Mouse (Mus musculus) monocyte, adult 5-6 weeks (primary cell): ENCODE measurements around the gene Sinhcaf. TPM values are rescaled to one million over a fixed set of nuclear protein-coding genes. Genes with fewer than 3 reads are reported as not detected.
"Not testable (repeated sequence)": the region's sequence is repeated elsewhere in the genome, so short reads cannot be mapped to it uniquely, and the experiment has no call there.

Experiments used
- ATAC-seq: fragments of 153-309, 156-312 bp; replicated peaks from 2 replicates; pipeline ENCODE4 v1.8.0; 2017; ENCODE audit warnings: mild to moderate bottlenecking; ENCODE audit not compliant: low TSS enrichment, insufficient number of reproducible peaks, severe bottlenecking, poor library complexity, low FRiP score
- total RNA-seq: library from RNA; stranded (forward); fragments of 200-1000, 200-491, 200-594 nt; gene quantifications from 3 replicates; pipeline ENCODE4 v1.2.3, GENCODE M21; 2017

The Sinhcaf gene
- total RNA-seq, result 34.2 to 42.2 TPM (median 38.3 TPM) in 3 replicates

- peak; percentile 72 for ATAC-seq
These were observed at the start of gene Sinhcaf for GRCm38 (mm10) chr6:148946409-148946742. Gene Sinhcaf, minus strand, starts transcription at chr6:148946467.

- ATAC-seq, result 0 out of 2 replicates have a peak, but pooled peaks have one; percentile 17
These were observed 48.2 kb upstream of the Sinhcaf start for GRCm38 (mm10) chr6:148994327-148994999.

GRCm38 (mm10) chr6:148993117-148994077 lies 47.1 kb upstream of the Sinhcaf start:
- no peak for ATAC-seq

- no peak for ATAC-seq
These were observed 46.3 kb upstream of the Sinhcaf start for GRCm38 (mm10) chr6:148992373-148993116.

GRCm38 (mm10) chr6:148991660-148992372 lies 45.5 kb upstream of the Sinhcaf start:
- ATAC-seq, result no peak

- ATAC-seq, result not testable (repeated sequence)
These were observed 43.7 kb upstream of the Sinhcaf start for GRCm38 (mm10) chr6:148989792-148990491.

GRCm38 (mm10) chr6:148986003-148986402 lies 39.7 kb upstream of the Sinhcaf start:
- ATAC-seq, result peak; percentile 93

- no peak for ATAC-seq
These were observed 34.2 kb upstream of the Sinhcaf start for GRCm38 (mm10) chr6:148980495-148980894.

GRCm38 (mm10) chr6:148975096-148975495 lies 28.8 kb upstream of the Sinhcaf start:
- ATAC-seq, result no peak

- ATAC-seq, result no peak
These were observed 26.6 kb upstream of the Sinhcaf start for GRCm38 (mm10) chr6:148972891-148973290.

GRCm38 (mm10) chr6:148972059-148972848 lies 26.0 kb upstream of the Sinhcaf start:
- ATAC-seq, result no peak

- ATAC-seq, result no peak
These were observed 25.2 kb upstream of the Sinhcaf start for GRCm38 (mm10) chr6:148971385-148971940.

- ATAC-seq, result no peak
These were observed 15.0 kb upstream of the Sinhcaf start for GRCm38 (mm10) chr6:148961285-148961684.

- ATAC-seq, result no peak
These were observed 13.4 kb upstream of the Sinhcaf start for GRCm38 (mm10) chr6:148959540-148960238.

- no peak for ATAC-seq
These were observed 12.4 kb upstream of the Sinhcaf start for GRCm38 (mm10) chr6:148958712-148959111.

- no peak for ATAC-seq
These were observed 10.8 kb upstream of the Sinhcaf start for GRCm38 (mm10) chr6:148957046-148957445.
